Mouse (Mus musculus) limb, embryonic 14.5 days (tissue): Measurements from ENCODE around the gene Gm20489. TPM values are rescaled to one million over a fixed set of nuclear protein-coding genes. Genes with fewer than 3 reads are reported as not detected.

ENCODE experiments used
- ATAC-seq: fragments of 200-750 bp; cut with Nextera tagmentation; 2 replicates; pipeline ENCODE4 v1.8.0; 2017; ENCODE audit warnings: low read depth, moderate number of reproducible peaks, moderate TSS enrichment; ENCODE audit not compliant: low FRiP score
- DNase-seq: peaks from one replicate; pipeline ENCODE4 v3.0.0-alpha.2; 2015; ENCODE audit warnings: low spot score
- H3K27ac ChIP-seq: fragments of 300-500 bp; sonication (generic); replicated peaks from 2 replicates; pipeline ENCODE4 v1.5.1; 2014; ENCODE audit warnings: low read depth, mild to moderate bottlenecking, low read length, moderate library complexity, mixed read lengths
- H3K27me3 ChIP-seq: fragments of 300-500 bp; sonication (generic); 2 replicates; pipeline ENCODE4 v1.6.1; 2014; ENCODE audit warnings: low read length, mixed read lengths; ENCODE audit not compliant: control insufficient read depth, insufficient read depth
- H3K36me3 ChIP-seq: fragments of 300-500 bp; sonication (generic); 2 replicates; pipeline ENCODE4 v1.6.1; 2014; ENCODE audit warnings: mild to moderate bottlenecking, low read length, moderate library complexity, mixed read lengths; ENCODE audit not compliant: control insufficient read depth, insufficient read depth
- H3K4me1 ChIP-seq: fragments of 300-500 bp; sonication (generic); 2 replicates; pipeline ENCODE4 v1.6.1; 2014; ENCODE audit warnings: antibody characterized with exemption, low read length, mixed read lengths; ENCODE audit not compliant: control insufficient read depth, insufficient read depth
- H3K4me2 ChIP-seq: fragments of 300-500 bp; sonication (generic); replicated peaks from 2 replicates; pipeline ENCODE4 v1.6.1; 2014; ENCODE audit warnings: low read depth, mild to moderate bottlenecking, low read length, moderate library complexity; ENCODE audit not compliant: severe bottlenecking
- H3K4me3 ChIP-seq: fragments of 300-500 bp; sonication (generic); replicated peaks from 2 replicates; pipeline ENCODE4 v1.5.1; 2014; ENCODE audit warnings: low read length
- H3K9ac ChIP-seq: fragments of 300-500 bp; sonication (generic); 2 replicates; pipeline ENCODE4 v1.6.1; 2014; ENCODE audit warnings: mild to moderate bottlenecking, low read depth, low read length, moderate library complexity; ENCODE audit not compliant: severe bottlenecking
- H3K9me3 ChIP-seq: fragments of 300-500 bp; sonication (generic); 2 replicates; pipeline ENCODE4 v1.6.1; 2016; ENCODE audit warnings: low read length; ENCODE audit not compliant: control insufficient read depth
- POLR2A ChIP-seq: fragments of 200-500 bp; IDR thresholded peaks from 2 replicates; pipeline ENCODE4 v1.8.0; 2012; ENCODE audit warnings: inconsistent platforms, mild to moderate bottlenecking, moderate library complexity, borderline replicate concordance; ENCODE audit not compliant: insufficient read depth, insufficient read length; ENCODE audit errors: extremely low read depth
- WGBS: fragments of 180-500 bp; shearing (Covaris S2); extraction: QIAGEN DNeasy Blood & Tissue Kit; methylation state at CpG from one replicate; pipeline ENCODE4 v1.1.7; 2014; 5-methylcytosine and 5-hydroxymethylcytosine counted together
- polyA plus RNA-seq, 2 experiments: library from polyadenylated mRNA; depleted of rRNA in 1 of 2; stranded (reverse) in 1 of 2; unstranded in 1 of 2; fragments of >200 nt; fragmentation: Nextera tagmentation in 1 of 2; extraction: Ambion mirVana in 1 of 2; gene quantifications; 2 replicates each; pipeline versions ENCODE4 v1.2.1 to v1.2.3; 2012 to 2014

Gene Gm20489
- polyA plus RNA-seq, 2 experiments, result not detected

DNA sequence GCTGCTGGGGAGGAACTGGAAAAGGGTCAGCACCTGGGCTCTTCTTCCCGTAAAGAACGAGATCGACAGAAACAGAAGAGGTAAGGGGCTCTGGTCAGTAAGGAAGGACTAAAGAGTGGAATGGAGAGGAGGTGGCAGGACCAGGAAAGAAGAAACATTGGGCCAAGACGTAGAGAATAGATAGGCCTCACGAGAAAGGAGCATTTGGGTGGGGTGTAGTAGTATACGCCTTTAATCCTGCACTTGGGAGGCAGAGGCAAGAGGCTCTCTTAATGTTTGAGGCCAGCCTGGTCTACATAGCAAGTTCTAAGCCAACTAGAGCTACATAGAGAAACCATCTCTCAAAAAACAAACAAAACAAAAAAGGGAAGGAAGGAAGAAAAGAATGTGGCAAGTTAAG is 19.6 kb upstream of the Gm20489 start:
- DNase-seq (no peak), ATAC-seq (no peak)
- Histone ChIP-seq H3K27ac (no peak overlapping the region), H3K36me3 (peaks cover 78% of the 10 kb centered on the region), H3K9ac (no peak overlapping the region), H3K4me2 (no peak overlapping the region), H3K9me3 (no peaks in the 10 kb centered on the region), H3K27me3 (no peaks in the 10 kb centered on the region; the same call in 1 of the 2 replicates), H3K4me3 (no peak overlapping the region), H3K4me1 (no peaks in the 10 kb centered on the region)
- no peak for TF ChIP-seq POLR2A
- 92% methylated on average over 6 of the region's 6 CpGs for WGBS

DNA sequence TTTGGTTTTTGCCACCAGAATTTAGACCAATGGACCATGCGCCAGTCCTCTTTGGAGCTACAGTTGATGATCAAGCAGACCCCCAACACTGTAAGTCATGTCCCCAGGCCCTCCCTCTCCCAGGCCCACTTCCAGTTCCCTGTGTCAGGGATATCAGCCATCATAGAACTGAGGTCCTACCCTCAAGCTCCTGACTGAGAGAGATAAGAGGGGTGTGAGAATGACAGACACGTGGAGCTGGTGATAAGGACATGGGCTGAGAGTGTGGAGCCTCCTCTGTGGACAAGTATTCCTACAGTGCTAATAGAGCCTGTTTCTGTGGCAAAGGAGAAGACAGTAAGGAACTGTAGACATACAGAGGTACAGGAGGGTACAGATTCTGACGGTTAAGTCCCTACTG is 18.7 kb upstream of the Gm20489 start:
- no peak for DNase-seq
- Histone ChIP-seq H3K27ac (no peak overlapping the region), H3K27me3 (no peaks in the 10 kb centered on the region; the same call in 1 of the 2 replicates), H3K4me3 (no peak overlapping the region), H3K4me1 (no peaks in the 10 kb centered on the region), H3K9ac (no peak overlapping the region), H3K36me3 (peaks cover 77% of the 10 kb centered on the region), H3K4me2 (no peak overlapping the region), H3K9me3 (no peaks in the 10 kb centered on the region)
- WGBS, result 90% methylated on average over 3 of the region's 3 CpGs
- no peak for ATAC-seq
- no peak for TF ChIP-seq POLR2A

DNA sequence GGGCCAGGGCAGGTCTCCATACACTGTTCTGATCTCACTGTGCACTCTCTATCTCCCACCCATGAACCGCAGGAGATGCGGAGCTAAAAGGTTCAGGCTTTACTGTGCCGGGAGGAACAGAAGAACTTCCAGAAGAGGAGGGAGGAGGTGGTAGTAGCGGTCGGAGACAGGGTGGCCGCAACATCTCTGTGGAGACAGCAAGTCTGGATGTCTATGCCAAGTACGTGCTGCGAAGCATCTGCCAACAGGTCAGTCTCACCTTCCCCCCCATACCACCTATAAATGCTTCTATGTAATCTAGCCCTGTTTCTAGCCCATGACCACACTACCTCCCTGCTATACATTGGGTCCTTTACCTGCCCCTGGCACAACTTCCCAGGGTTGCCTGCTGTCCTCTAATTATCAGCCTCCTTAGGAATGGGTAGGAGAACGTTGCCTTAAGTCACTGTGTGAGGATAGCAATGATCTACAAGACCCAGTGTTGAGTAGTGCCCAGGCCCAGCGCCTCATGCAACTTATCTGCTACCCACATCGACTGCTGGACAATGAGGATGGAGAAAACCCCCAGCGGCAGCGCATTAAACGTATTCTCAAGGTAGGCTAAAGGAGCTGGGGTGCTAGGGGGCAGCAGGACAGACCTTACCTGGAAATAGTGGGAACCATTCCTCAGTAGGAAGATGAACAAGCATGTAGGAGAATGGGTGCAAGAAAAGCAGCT is 17.3 kb upstream of the Gm20489 start:
- 89% methylated on average over 14 of the region's 14 CpGs for WGBS
- no peak overlapping the region for H3K4me2 ChIP-seq
- no peaks in the 10 kb centered on the region; the same call in 1 of the 2 replicates for H3K27me3 ChIP-seq
- no peaks in the 10 kb centered on the region for H3K4me1 ChIP-seq
- no peak overlapping the region for H3K9ac ChIP-seq
- no peaks in the 10 kb centered on the region for H3K9me3 ChIP-seq
- no peak overlapping the region for H3K27ac ChIP-seq
- no peak for TF ChIP-seq POLR2A
- H3K4me3 ChIP-seq, result no peak overlapping the region
- no peak for DNase-seq
- peaks cover 73% of the 10 kb centered on the region for H3K36me3 ChIP-seq
- ATAC-seq, result no peak

DNA sequence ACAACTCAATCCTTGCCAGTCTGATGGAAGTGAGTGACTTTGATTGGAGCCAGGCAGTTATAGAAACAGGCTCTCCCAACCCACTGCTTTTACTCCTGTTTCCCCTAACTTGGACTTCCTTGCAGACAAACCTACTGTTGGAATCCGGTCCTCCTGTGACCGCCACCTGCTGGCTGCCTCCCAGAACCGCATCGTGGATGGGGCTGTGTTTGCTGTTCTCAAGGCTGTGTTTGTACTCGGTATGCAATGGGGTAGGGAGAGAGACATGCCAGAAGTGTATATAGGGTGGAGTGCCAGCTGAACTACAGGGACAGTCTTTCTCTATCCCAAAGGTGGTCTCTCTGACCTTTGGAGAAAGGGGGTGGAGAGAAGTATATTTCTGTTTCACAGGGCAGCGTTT is 16.7 kb upstream of the Gm20489 start:
- no peak for TF ChIP-seq POLR2A
- 24% methylated on average over 6 of the region's 6 CpGs for whole genome bisulfite sequencing
- Histone ChIP-seq H3K36me3 (peaks cover 73% of the 10 kb centered on the region), H3K4me1 (no peaks in the 10 kb centered on the region), H3K9me3 (no peaks in the 10 kb centered on the region), H3K27ac (no peak overlapping the region), H3K4me3 (no peak overlapping the region), H3K9ac (no peak overlapping the region), H3K4me2 (no peak overlapping the region), H3K27me3 (no peaks in the 10 kb centered on the region; the same call in 1 of the 2 replicates)
- peak; percentile 40 for DNase-seq
- peak; percentile 63; the same call in 1 of the 2 replicates for ATAC-seq

DNA sequence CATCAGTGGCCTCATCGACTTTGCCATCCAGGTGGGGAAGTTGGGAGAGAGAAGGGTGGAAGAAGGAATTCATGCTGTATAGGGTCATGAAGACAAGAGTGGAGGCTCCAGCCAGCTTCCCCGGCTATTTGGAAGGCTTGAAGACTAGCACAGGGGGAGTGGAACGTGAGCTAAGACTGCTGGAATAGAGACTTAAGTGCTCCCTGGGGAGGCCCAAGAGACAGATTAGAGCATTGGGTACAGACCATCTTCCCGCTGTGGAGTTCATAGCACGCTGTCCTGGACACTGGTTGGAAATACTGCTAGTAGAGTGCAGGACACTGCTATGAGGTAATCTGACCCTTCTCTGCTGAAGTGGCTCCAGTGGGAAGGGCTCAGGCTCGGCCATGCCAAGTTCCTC is 14.0 kb upstream of the Gm20489 start:
- Histone ChIP-seq H3K4me1 (no peaks in the 10 kb centered on the region), H3K9ac (no peak overlapping the region), H3K9me3 (no peaks in the 10 kb centered on the region), H3K36me3 (peaks cover 61% of the 10 kb centered on the region), H3K4me2 (no peak overlapping the region), H3K27ac (no peak overlapping the region), H3K4me3 (no peak overlapping the region), H3K27me3 (no peaks in the 10 kb centered on the region; the same call in 1 of the 2 replicates)
- ATAC-seq (no peak), DNase-seq (no peak)
- no peak for TF ChIP-seq POLR2A
- WGBS, result 89% methylated on average over 6 of the region's 6 CpGs
